Mouse (Mus musculus) MEL (cell line): ENCODE measurements around the gene Psmb11. TPM values are rescaled to one million over a fixed set of nuclear protein-coding genes. Genes with fewer than 3 reads are reported as not detected.

Experiments used
- DNase-seq: peaks from one replicate; pipeline ENCODE4 v3.0.0; 2011; ENCODE audit warnings: low read depth, low spot score
- H3K27ac ChIP-seq: 2 replicates; pipeline ENCODE4 v1.5.1; 2012; ENCODE audit warnings: low read depth, mild to moderate bottlenecking, control low read depth, low read length, moderate library complexity; ENCODE audit not compliant: control insufficient read depth
- H3K27me3 ChIP-seq, 2 experiments: fragments of 150-350 bp in 1 of 2; sonication (generic) in 1 of 2; 2 replicates each; pipeline ENCODE4 v1.6.1; 2012; ENCODE audit warnings: low read length in 2 of 2, mild to moderate bottlenecking in 2 of 2, improper control_type of control experiment in 1 of 2, moderate library complexity in 1 of 2; ENCODE audit not compliant: insufficient read depth in 2 of 2, control insufficient read depth in 1 of 2
- H3K36me3 ChIP-seq, 2 experiments: 2 replicates each; pipeline ENCODE4 v1.6.1; 2012 to 2014; ENCODE audit warnings: low read length in 2 of 2, improper control_type of control experiment in 1 of 2, inconsistent platforms in 1 of 2, mild to moderate bottlenecking in 1 of 2; ENCODE audit not compliant: insufficient read depth in 2 of 2, control insufficient read depth in 1 of 2
- H3K4me1 ChIP-seq, 2 experiments: fragments of 150-350 bp in 1 of 2; sonication (generic) in 1 of 2; 2 replicates each; pipeline ENCODE4 v1.6.1; 2012; ENCODE audit warnings: low read length in 2 of 2, improper control_type of control experiment in 1 of 2, mild to moderate bottlenecking in 1 of 2; ENCODE audit not compliant: insufficient read depth in 2 of 2, control insufficient read depth in 1 of 2
- H3K4me3 ChIP-seq, 2 experiments: fragments of 150-350 bp in 1 of 2; sonication (generic) in 1 of 2; 2 replicates each; pipeline ENCODE4 v1.5.1; 2012; ENCODE audit warnings: low read depth in 2 of 2, low read length in 2 of 2, mild to moderate bottlenecking in 2 of 2, moderate library complexity in 2 of 2, control low read depth in 1 of 2, improper control_type of control experiment in 1 of 2; ENCODE audit not compliant: control insufficient read depth in 1 of 2, insufficient read depth in 1 of 2
- H3K79me2 ChIP-seq: 2 replicates; pipeline ENCODE4 v1.6.1; 2012; ENCODE audit warnings: mild to moderate bottlenecking, low read length, moderate library complexity; ENCODE audit not compliant: control insufficient read depth, poor library complexity, insufficient read depth
- H3K9ac ChIP-seq: 2 replicates; pipeline ENCODE4 v1.6.1; 2012; ENCODE audit warnings: low read depth, mild to moderate bottlenecking, control low read depth, low read length, moderate library complexity; ENCODE audit not compliant: control insufficient read depth, poor library complexity, severe bottlenecking
- H3K9me3 ChIP-seq: fragments of 150-350 bp; sonication (generic); replicated peaks from 2 replicates; pipeline ENCODE4 v1.6.1; 2012; ENCODE audit warnings: mild to moderate bottlenecking, low read length, improper control_type of control experiment, moderate library complexity; ENCODE audit not compliant: insufficient read depth
- CHD2 ChIP-seq: IDR thresholded peaks from 2 replicates; pipeline ENCODE4 v1.6.1; 2011; ENCODE audit warnings: low read length, improper control_type of control experiment
- CTCF ChIP-seq, 3 experiments: IDR thresholded peaks in 2 of 3; conservative IDR thresholded peaks in 1 of 3; 2 replicates each; pipeline ENCODE4 v1.5.1; 2011 to 2012; ENCODE audit warnings: low read length in 3 of 3, low read depth in 2 of 3, mild to moderate bottlenecking in 2 of 3, improper control_type of control experiment in 1 of 3, inconsistent platforms in 1 of 3, mixed read lengths in 1 of 3, moderate library complexity in 1 of 3; ENCODE audit not compliant: control insufficient read depth in 1 of 3, insufficient read depth in 1 of 3, poor library complexity in 1 of 3, severe bottlenecking in 1 of 3
- E2F4 ChIP-seq: IDR thresholded peaks from 2 replicates; pipeline ENCODE4 v1.6.1; 2011; ENCODE audit warnings: low read depth, low read length, improper control_type of control experiment, borderline replicate concordance
- GABPA ChIP-seq: IDR thresholded peaks from 2 replicates; pipeline ENCODE4 v1.6.1; 2012; ENCODE audit warnings: low read depth, mild to moderate bottlenecking, inconsistent platforms, low read length, improper control_type of control experiment, moderate library complexity
- HCFC1 ChIP-seq: IDR thresholded peaks from 2 replicates; pipeline ENCODE4 v1.6.1; 2012; ENCODE audit warnings: low read depth, mild to moderate bottlenecking, inconsistent platforms, low read length, improper control_type of control experiment, moderate library complexity
- JUND ChIP-seq: IDR thresholded peaks from 2 replicates; pipeline ENCODE4 v1.6.1; 2011; ENCODE audit warnings: low read depth, mild to moderate bottlenecking, improper control_type of control experiment, low read length
- MAFK ChIP-seq: IDR thresholded peaks from 2 replicates; pipeline ENCODE4 v1.6.1; 2011; ENCODE audit warnings: low read depth, mild to moderate bottlenecking, low read length, improper control_type of control experiment, borderline replicate concordance
- MAZ ChIP-seq: IDR thresholded peaks from 2 replicates; pipeline ENCODE4 v1.6.1; 2012; ENCODE audit warnings: low read depth, mild to moderate bottlenecking, inconsistent platforms, low read length, improper control_type of control experiment
- MYB ChIP-seq: IDR thresholded peaks from 2 replicates; pipeline ENCODE4 v1.6.1; 2011; ENCODE audit warnings: mild to moderate bottlenecking, low read depth, low read length, improper control_type of control experiment
- MYC ChIP-seq: IDR thresholded peaks from 2 replicates; pipeline ENCODE4 v1.6.1; 2011; ENCODE audit warnings: low read depth, mild to moderate bottlenecking, low read length, improper control_type of control experiment, moderate library complexity
- NELFE ChIP-seq: IDR thresholded peaks from 2 replicates; pipeline ENCODE4 v1.6.1; 2011; ENCODE audit warnings: low read depth, low read length, improper control_type of control experiment
- POLR2A ChIP-seq, 2 experiments: IDR thresholded peaks; 2 replicates each; pipeline ENCODE4 v1.6.1; 2011 to 2012; ENCODE audit warnings: low read length in 2 of 2, mild to moderate bottlenecking in 2 of 2, control low read depth in 1 of 2, improper control_type of control experiment in 1 of 2, low read depth in 1 of 2, moderate library complexity in 1 of 2; ENCODE audit not compliant: control insufficient read depth in 1 of 2, insufficient read depth in 1 of 2, poor library complexity in 1 of 2
- POLR2AphosphoS2 ChIP-seq: IDR thresholded peaks from 2 replicates; pipeline ENCODE4 v1.6.1; 2011; ENCODE audit warnings: low read length, improper control_type of control experiment
- SIN3A ChIP-seq: IDR thresholded peaks from 2 replicates; pipeline ENCODE4 v1.6.1; 2012; ENCODE audit warnings: low read length, improper control_type of control experiment, inconsistent platforms
- TAL1 ChIP-seq: IDR thresholded peaks from 2 replicates; pipeline ENCODE4 v1.6.1; 2012; ENCODE audit warnings: mild to moderate bottlenecking, inconsistent platforms, low read length, moderate library complexity, mixed read lengths
- TBP ChIP-seq: IDR thresholded peaks from 2 replicates; pipeline ENCODE4 v1.8.0; 2011; ENCODE audit warnings: low read depth, low read length, improper control_type of control experiment
- UBTF ChIP-seq: IDR thresholded peaks from 2 replicates; pipeline ENCODE4 v1.6.1; 2012; ENCODE audit warnings: low read depth, mild to moderate bottlenecking, inconsistent platforms, low read length, improper control_type of control experiment, moderate library complexity, borderline replicate concordance; ENCODE audit not compliant: insufficient read depth
- USF1 ChIP-seq: IDR thresholded peaks from 2 replicates; pipeline ENCODE4 v1.6.1; 2014; ENCODE audit warnings: low read depth, mild to moderate bottlenecking, inconsistent platforms, low read length, improper control_type of control experiment, moderate library complexity
- USF2 ChIP-seq, 2 experiments: IDR thresholded peaks; 2 replicates each; pipeline ENCODE4 v1.6.1; 2011 to 2012; ENCODE audit warnings: improper control_type of control experiment in 2 of 2, low read length in 2 of 2, borderline replicate concordance in 1 of 2, inconsistent platforms in 1 of 2, low read depth in 1 of 2, mild to moderate bottlenecking in 1 of 2; ENCODE audit not compliant: insufficient read depth in 1 of 2
- ZC3H11A ChIP-seq: IDR thresholded peaks from 2 replicates; pipeline ENCODE4 v1.6.1; 2012; ENCODE audit warnings: low read depth, mild to moderate bottlenecking, inconsistent platforms, low read length, improper control_type of control experiment
- ZKSCAN1 ChIP-seq: IDR thresholded peaks from 2 replicates; pipeline ENCODE4 v1.6.1; 2012; ENCODE audit warnings: low read depth, mild to moderate bottlenecking, inconsistent platforms, low read length, improper control_type of control experiment, moderate library complexity
- ZMIZ1 ChIP-seq: IDR thresholded peaks from 2 replicates; pipeline ENCODE4 v1.6.1; 2012; ENCODE audit warnings: low read depth, mild to moderate bottlenecking, inconsistent platforms, low read length, improper control_type of control experiment, moderate library complexity
- ZNF384 ChIP-seq: IDR thresholded peaks from 2 replicates; pipeline ENCODE4 v1.6.1; 2012; ENCODE audit warnings: low read depth, mild to moderate bottlenecking, inconsistent platforms, low read length, improper control_type of control experiment
- polyA plus RNA-seq, 2 experiments: library from polyadenylated mRNA; stranded (reverse) in 1 of 2; unstranded in 1 of 2; fragments of >175 nt in 1 of 2; fragments of >200 nt in 1 of 2; gene quantifications; 2 replicates each; pipeline versions ENCODE4 v1.2.1 to v1.2.4; 2012; ENCODE audit warnings: low replicate concordance in 2 of 2, low read depth in 1 of 2; ENCODE audit not compliant: insufficient read length in 2 of 2, insufficient read depth in 1 of 2, missing spikeins in 1 of 2
- total RNA-seq: library from RNA; depleted of rRNA; stranded (reverse); fragments of 300-350 nt; gene quantifications from 2 replicates; pipeline ENCODE4 v1.2.3, GENCODE M21; 2012

Psmb11 gene
- total and polyA plus RNA-seq, 3 experiments, result 0.06 TPM; not detected in 2

DNA sequence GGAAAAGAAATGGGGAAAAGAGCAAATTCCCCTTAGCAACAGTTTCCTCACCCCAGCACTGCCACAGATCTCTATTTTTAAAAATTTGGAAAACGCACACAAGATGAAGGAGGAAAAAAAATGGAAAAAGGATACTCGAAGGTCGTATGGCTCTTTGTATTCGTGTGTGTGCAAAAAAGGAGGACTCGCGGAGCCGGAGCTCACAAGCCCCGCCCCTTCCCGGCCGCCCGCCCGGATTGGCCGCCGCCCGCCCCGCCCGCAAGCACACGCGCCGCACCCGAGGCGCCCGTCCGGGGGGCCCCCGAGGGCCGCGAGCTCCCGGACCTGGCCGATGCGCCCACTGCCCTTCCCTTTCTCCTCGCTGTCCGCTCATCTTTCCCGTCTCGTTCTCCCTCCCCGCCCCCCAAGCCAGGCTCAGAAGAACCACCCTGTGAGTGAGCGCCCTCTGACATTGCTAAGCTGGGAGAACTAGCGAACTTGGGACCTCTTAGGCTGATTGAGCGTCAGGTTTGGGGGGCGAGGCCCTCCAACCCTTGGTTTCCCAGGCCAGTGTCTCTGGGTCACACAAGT is 15.4 kb upstream of the Psmb11 start, which contains the start of gene 4931414P19Rik:
Gene 4931414P19Rik (minus strand): TSS at position 242 of the 570 bp plus-strand sequence.
- Histone ChIP-seq H3K4me1 (peaks cover 7 to 25% of the 10 kb centered on the region in 2 experiments), H3K27me3 (no peaks in the 10 kb centered on the region), H3K9me3 (no peaks in the 10 kb centered on the region), H3K27ac (peak within 1 kb of the TSS; percentile 63), H3K4me3 (peak within 1 kb of the TSS; percentile 69 to 93), H3K9ac (peak within 1 kb of the TSS; percentile 82), H3K36me3 (peaks cover 0 to 27% of the 10 kb centered on the region in 2 experiments; a peak in 2 of 4 replicates)
- TF ChIP-seq SIN3A, result peak; percentile 64; the same call in 1 of the 2 replicates
- no peak for TF ChIP-seq CHD2
- peak in 1 of 2 experiments; percentile 64; a peak in 2 of 4 replicates for TF ChIP-seq POLR2A (IDR thresholded peaks at IDR 0.05; ENCODE audit: control insufficient read depth in 1 of 2, insufficient read depth in 1 of 2, low read depth in 1 of 2, low read length in 2 of 2, poor library complexity in 1 of 2)
- no peak for TF ChIP-seq E2F4
- no peak for TF ChIP-seq USF2 (IDR thresholded peaks at IDR 0.05; ENCODE audit: borderline replicate concordance in 1 of 2, insufficient read depth in 1 of 2, low read depth in 1 of 2, low read length in 2 of 2)
- peak; percentile 52 for TF ChIP-seq NELFE
- TF ChIP-seq ZNF384, result peak; percentile 42; the same call in 1 of the 2 replicates
- TF ChIP-seq MAZ, result peak; percentile 37; the same call in 1 of the 2 replicates
- 0 out of 2 replicates have a peak, but pooled peaks have one; percentile 39 for TF ChIP-seq HCFC1
- 0 out of 2 replicates have a peak, but pooled peaks have one; percentile 32 for TF ChIP-seq TBP
- TF ChIP-seq ZC3H11A, result no peak
- no peak for TF ChIP-seq JUND
- TF ChIP-seq, all 39 proteins: peak for 7
- DNase-seq, result peak; percentile 88
- H3K79me2 ChIP-seq, result peaks cover 3% of the 10 kb centered on the region; the same call in 1 of the 2 replicates

DNA sequence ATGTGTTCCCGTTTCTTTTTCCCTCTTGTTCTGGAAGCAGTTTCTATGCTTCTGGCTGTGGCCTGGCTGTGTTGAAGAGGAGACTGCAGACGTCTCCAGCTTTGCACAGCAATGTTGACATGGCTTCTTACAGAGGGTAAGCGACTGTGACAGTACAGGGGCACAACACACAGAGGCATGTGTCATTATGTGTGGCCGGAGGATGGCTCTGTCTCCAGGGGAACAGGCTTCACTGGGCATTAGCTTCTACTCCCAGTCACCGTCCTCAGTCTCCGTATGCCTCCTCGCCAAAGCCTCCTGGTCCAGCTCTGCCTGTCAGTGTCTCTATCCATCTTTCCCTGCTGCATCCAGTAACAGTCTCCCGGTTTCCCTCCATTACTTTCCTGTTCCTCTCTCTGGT is 14.0 kb upstream of the Psmb11 start:
- Histone ChIP-seq H3K36me3 (peaks cover 2 to 16% of the 10 kb centered on the region in 2 experiments; a peak in 3 of 4 replicates), H3K79me2 (peaks cover 3% of the 10 kb centered on the region; the same call in 1 of the 2 replicates), H3K4me3 (no peak overlapping the region)
- DNase-seq, result no peak
- TF ChIP-seq MAFK (no peak), MYC (no peak), ZKSCAN1 (no peak), TAL1 (no peak), UBTF (no peak), MYB (no peak), CTCF (IDR thresholded peaks at IDR 0.05 in 2 of 3, conservative IDR thresholded peaks at IDR 0.05 in 1 of 3; ENCODE audit: control insufficient read depth in 1 of 3, insufficient read depth in 1 of 3, low read depth in 2 of 3, low read length in 3 of 3, poor library complexity in 1 of 3, severe bottlenecking in 1 of 3) (no peak), ZMIZ1 (no peak), GABPA (no peak), POLR2AphosphoS2 (no peak), USF1 (no peak)
- TF ChIP-seq, all 39 proteins: peak for 0
- H3K9ac ChIP-seq, result no peak overlapping the region
- no peaks in the 10 kb centered on the region for H3K27me3 ChIP-seq
- H3K27ac ChIP-seq, result no peak overlapping the region
- peaks cover 2 to 15% of the 10 kb centered on the region in 2 experiments; a peak in 2 of 4 replicates for H3K4me1 ChIP-seq
- H3K9me3 ChIP-seq, result no peaks in the 10 kb centered on the region
